Mouse (Mus musculus): Measurements from ENCODE around the gene Siae.

DNA sequence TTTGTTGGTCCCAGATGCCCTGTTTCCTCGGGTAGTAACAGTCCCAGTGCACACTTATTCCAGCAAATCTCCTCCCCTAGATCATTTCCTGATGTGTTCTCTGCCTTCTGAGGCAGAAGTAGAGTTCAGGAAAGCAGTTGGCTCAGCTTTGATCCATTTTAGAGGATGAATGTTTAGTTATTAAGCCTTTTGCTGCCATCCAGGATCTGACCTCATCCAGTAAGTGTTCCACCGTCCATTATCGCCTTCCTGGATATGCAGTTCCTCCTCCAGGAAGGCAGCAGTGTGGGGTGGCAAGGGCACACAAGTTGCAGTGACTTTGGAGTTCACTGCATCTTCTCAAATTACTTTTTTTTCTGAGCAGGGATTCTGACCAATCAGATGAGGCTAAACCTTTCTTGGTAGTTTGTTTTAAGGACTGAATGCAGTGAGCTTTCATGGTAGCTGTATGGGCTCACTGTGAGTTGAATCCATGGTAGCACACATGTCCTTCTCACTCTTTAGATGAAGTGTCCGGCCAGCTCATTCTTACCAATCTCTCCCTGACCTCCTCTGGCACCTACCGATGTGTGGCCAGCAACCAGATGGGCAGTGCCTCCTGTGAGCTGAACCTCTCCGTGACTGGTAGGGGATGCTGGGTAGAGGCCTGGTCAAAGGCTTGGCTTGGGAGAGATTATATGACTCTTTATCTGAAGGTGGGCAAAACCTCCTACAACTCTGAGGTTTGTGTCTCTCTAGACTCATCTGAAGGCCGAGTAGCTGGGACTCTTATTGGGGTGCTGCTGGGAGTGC, 13.5 kb upstream of the Siae start:
- no peak for TF ChIP-seq CTCF (IDR thresholded peaks at IDR 0.05)
- TF ChIP-seq POLR2A (IDR thresholded peaks at IDR 0.05; ENCODE audit: insufficient read depth, low read depth, low read length) = no peak
- TF ChIP-seq EP300 (IDR thresholded peaks at IDR 0.05; ENCODE audit: insufficient read depth, low read depth, low read length) = no peak

Data from heart, adult 2 months (tissue).